Mouse (Mus musculus): ENCODE results near the gene Spaca5. TPM values are rescaled to one million over a fixed set of nuclear protein-coding genes. Genes with fewer than 3 reads are reported as not detected.

The Spaca5 gene
- total RNA-seq (2022) = not detected

DNA sequence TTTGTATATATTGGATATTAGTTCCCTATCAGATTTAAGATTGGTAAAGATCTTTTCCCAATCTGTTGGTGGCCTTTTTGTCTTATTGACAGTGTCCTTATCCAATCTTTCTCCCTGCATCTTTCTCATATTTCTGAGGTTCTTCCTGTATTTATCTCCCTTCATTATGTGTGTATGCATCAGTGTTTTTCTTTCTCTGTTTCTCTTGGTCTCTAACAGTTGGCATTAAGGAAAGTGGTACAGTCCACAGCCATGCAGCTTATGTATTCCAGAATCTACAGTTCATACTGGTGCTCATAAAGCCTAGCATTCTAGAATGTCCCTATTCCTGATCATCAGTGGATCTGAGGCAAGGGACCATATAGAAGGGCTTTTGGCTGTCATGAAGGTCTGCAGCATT is at the start of gene Spaca5:
Gene Spaca5, plus strand, starts transcription at position 301 of the 400 bp plus-strand sequence.
- no peak for DNase-seq (ENCODE audit: low spot score in 2 of 2)

GRCm38 (mm10) chrX:21061460-21061859 is 6.7 kb upstream of the Spaca5 start:
- DNase-seq (ENCODE audit: low spot score in 2 of 2) = no peak

GRCm38 (mm10) chrX:21061866-21062543 is 6.2 kb upstream of the Spaca5 start, which contains the start of gene Zfp182:
Zfp182 (minus strand) TSS chrX:21062316.
- peak; percentile 75 for DNase-seq (ENCODE audit: low spot score in 2 of 2)

DNA sequence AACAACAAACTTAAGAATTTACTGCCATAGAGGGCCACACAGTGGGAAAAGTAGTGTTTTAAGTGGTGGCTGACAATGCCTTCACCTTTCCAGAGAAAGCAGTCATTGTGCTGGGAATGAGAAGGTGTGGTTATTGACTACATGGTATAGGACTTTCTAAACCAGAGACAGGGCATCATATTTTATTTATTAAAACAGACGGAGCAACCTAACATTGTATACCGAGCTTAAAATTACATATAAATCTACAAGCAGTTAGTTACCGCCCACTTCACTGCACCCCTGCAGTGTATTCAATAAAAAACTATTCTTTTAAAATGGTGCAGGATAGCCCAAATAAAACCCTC is 5.7 kb upstream of the Spaca5 start:
- DNase-seq (ENCODE audit: low spot score in 2 of 2) = no peak

DNA sequence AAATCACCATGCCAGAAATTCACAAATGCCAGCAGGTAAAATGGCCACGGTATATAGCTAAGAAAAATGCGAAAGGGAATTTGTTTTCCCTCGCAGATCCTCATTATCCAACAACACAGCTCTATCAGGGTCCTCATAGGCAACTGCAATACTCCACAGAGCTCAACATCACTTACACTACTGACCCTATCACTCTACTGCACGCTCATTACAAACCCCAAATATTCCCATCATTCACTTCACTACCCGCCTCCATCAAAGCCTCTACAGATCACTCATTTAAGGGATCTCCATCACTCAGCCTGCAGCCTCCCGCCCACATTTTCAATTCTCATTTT is 20.4 kb downstream of the Spaca5 start:
- no peak for DNase-seq (ENCODE audit: low spot score in 2 of 2)

DNA sequence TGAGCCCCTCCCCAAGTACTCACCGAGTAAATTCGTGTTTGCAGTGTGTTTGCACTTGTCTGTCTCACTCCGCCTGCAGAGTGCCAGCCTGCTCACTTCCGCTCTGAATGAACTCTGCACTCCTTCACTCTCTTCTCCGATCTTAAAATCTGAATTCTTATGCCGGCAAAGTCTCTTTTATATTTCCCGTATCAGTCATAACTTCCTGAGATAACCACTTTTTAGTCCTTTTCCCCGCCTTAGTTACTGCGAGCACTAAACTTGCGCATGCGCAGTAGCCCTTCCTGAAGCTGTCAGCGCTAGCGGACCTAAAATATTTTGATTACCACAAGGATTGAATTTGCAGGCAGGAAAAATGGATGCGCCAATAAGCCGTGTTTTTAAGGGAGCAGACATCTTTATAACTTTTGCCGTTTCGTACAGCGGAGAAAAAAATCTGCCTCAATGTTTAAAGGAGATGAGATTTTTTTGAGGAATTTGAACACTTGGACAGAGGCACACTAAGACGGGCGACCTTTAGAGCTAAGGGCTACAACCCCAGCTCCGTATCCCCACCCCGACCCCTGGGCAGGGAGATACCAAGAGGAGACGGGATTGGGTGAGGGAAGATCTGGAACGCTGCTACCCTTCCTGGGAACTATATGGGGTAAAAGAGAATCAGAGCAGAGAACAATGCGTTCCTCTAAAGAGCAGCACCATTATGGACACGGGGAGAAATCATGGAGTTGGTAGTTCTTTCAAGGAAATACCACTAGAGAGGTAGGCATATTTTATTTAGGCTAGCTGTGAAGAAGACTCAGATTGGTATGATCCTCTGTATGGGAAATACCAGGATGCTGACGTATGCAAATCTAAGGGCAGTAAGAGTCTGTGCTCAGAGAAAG is 21.0 kb downstream of the Spaca5 start, which contains the start of gene Zfp300:
Gene Zfp300, minus strand, starts transcription at position 545 of the 884 bp plus-strand sequence.
- DNase-seq (ENCODE audit: low spot score in 2 of 2) = peak; percentile 56 to 62

DNA sequence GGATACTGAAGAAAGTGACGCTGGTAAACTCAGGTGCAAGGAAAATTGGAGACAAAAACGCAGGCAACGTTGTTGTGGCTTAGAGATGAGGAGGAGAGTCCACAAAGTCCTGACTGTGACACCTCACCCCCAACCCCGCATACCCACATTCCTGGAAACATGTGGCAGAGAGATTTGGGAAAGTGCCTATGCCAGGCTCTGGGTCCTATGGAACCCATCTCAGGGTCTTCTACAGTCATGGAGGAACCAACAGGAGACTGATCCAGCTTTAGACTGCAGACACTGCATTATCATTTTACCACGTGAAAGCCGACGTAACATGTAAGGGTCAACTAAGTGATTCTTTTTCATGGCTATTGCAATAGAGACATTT is 21.6 kb downstream of the Spaca5 start:
- DNase-seq (ENCODE audit: low spot score in 2 of 2) = no peak

- DNase-seq (ENCODE audit: low spot score in 2 of 2) = no peak
Observed at GRCm38 (mm10) chrX:21115520-21115919, 47.3 kb downstream of the Spaca5 start, which contains the start of gene Ssxa1. Ssxa1 (plus strand) TSS chrX:21115820.

Other genes with a start within 250 kb of the Spaca5 start
- gene Timp1, start 198.2 kb upstream of the Spaca5 start, total RNA-seq (2022) = 1 to 10 TPM in 2 of 4 experiments, under 1 TPM in 1, not detected in 1; 0.55 to 3.2 (median 1.7) TPM
- gene Syn1, start 147.4 kb upstream of the Spaca5 start, total RNA-seq (2022) = 100 to 1,000 TPM; 376 to 409 (median 395) TPM
- gene Cfp, start 136.9 kb upstream of the Spaca5 start, total RNA-seq (2022) = 10 to 100 TPM; 12.9 to 22.7 (median 15.9) TPM
- gene Elk1, start 117.8 kb upstream of the Spaca5 start, total RNA-seq (2022) = 10 to 100 TPM; 55.2 to 76.3 (median 66.7) TPM
- gene Uxt, start 106.4 kb upstream of the Spaca5 start, total RNA-seq (2022) = 10 to 100 TPM; 12.5 to 16.5 (median 13.1) TPM
- gene Zfp182, start 6.1 kb upstream of the Spaca5 start, total RNA-seq (2022) = 10 to 100 TPM in 3 of 4 experiments, 1 to 10 TPM in 1; 9.9 to 13.9 (median 12.3) TPM
- 1 to 10 TPM; 2.2 to 3.9 (median 3.0) TPM for gene Zfp300, start 21.1 kb downstream of the Spaca5 start, total RNA-seq (2022)
- gene Ssxa1, start 47.4 kb downstream of the Spaca5 start, total RNA-seq (2022) = not detected
- not detected for gene Gm21876, start 107.2 kb downstream of the Spaca5 start, total RNA-seq (2022)